Mouse (Mus musculus): ENCODE data around the gene Creg1.

DNA sequence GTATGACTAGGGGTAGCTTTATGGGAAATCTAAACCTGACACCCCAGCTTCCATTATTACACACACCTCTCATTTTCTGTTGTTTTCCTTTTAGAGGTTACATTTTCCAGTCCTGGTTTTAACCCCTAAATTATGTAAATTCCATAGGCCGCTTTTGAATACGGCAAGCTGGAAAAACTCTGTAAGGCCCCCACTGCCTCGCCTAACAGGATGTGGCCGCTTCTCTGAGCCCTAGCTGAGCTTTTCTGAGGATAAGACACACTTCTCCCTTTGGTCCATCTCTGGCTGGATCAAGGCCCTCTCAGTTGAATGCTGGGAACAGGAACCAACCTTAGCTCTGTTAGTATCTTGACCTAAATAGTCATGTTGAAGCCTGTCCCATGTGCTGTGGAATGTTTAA is 40.6 kb downstream of the Creg1 start:
- TF ChIP-seq CTCF (IDR thresholded peaks at IDR 0.05): no peak
- TF ChIP-seq POLR2A (IDR thresholded peaks at IDR 0.05; ENCODE audit: insufficient read depth, low read depth, low read length): no peak

Measured in heart, adult 2 months (tissue).